25 mouse cellular contexts compared by ENCODE assay signal in the genomic region with DNA sequence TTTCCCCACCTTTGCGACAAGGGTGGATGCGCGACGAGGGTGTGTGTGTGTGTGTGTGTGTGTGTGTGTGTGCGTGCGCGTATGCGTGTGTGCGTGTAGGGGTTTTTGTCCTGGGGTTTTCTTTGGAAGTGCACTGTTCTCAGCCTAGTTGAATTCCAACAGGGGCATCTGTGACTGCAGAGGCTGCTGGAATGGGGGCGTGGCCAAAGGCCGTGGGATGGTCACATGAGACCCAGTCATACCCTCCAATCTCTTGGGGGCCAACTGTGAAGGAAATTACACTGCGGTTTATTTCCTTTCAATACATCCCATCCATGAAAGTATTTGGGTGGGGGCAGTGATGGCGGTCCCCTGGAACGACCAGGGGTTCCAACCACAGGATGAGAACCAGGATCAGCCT. TPM values are rescaled to one million over a fixed set of nuclear protein-coding genes. Genes with fewer than 3 reads are reported as not detected.
"Had no signal": no experiment of that assay in that cellular context is flagged by ENCODE, and none has a peak within 500 bp of the region (broad histone marks: within the 10 kb centered on the region; RNA-seq: fewer than 3 reads in every experiment).

No protein-coding gene starts in this region.

- H3K4me2 ChIP-seq: heart, embryonic 12.5 days; hindbrain, embryonic 12.5 days; hindbrain, embryonic 14.5 days; intestine, embryonic 15.5 days; limb, embryonic 12.5 days; liver, embryonic 11.5 days; liver, embryonic 13.5 days; liver, embryonic 15.5 days had no signal

- ATAC-seq: hindbrain, embryonic 16.5 days; inflammation-experienced regulatory T-cells, adult 6 months; intestine, embryonic 15.5 days; intestine, postnatal 0 days had no signal

- H3K9me3 ChIP-seq: heart, embryonic 10.5 days; heart, embryonic 12.5 days; hindbrain, embryonic 10.5 days; hindbrain, embryonic 12.5 days; intestine, embryonic 15.5 days; limb, embryonic 10.5 days; limb, embryonic 12.5 days; liver, embryonic 13.5 days; liver, embryonic 15.5 days had no signal

- H3K27me3 ChIP-seq: heart, embryonic 12.5 days; hindbrain, embryonic 12.5 days; intestine, embryonic 15.5 days; limb, embryonic 12.5 days; liver, embryonic 13.5 days had no signal

- H3K27ac ChIP-seq: gastrocnemius, adult 2 months; hindbrain, embryonic 10.5 days; hindbrain, embryonic 12.5 days; hindbrain, embryonic 14.5 days; intestine, embryonic 15.5 days; limb, embryonic 10.5 days; limb, embryonic 12.5 days; liver, embryonic 13.5 days; liver, embryonic 15.5 days had no signal

- DNase-seq: gastrocnemius, adult 2 months; gastrocnemius, postnatal 10 days; gastrocnemius, postnatal 25 days; heart, adult 18-20 months; heart, postnatal 10 days; heart, postnatal 4 days; kidney, adult 18-20 months; kidney, adult 8-10 months; kidney, postnatal 10 days; kidney, postnatal 25 days; liver; liver, embryonic 13.5 days had no signal

- H3K4me3 ChIP-seq: gastrocnemius, adult 2 months; heart, embryonic 10.5 days; heart, embryonic 12.5 days; hindbrain, embryonic 10.5 days; hindbrain, embryonic 12.5 days; intestine, embryonic 15.5 days; limb, embryonic 10.5 days; limb, embryonic 12.5 days; liver, embryonic 13.5 days; liver, embryonic 15.5 days had no signal

- H3K9ac ChIP-seq: heart, embryonic 12.5 days; hindbrain, embryonic 12.5 days; hindbrain, embryonic 14.5 days; intestine, embryonic 15.5 days; limb, embryonic 12.5 days; liver, embryonic 13.5 days; liver, embryonic 15.5 days had no signal

RNA-seq across cellular contexts. Expression of gene Bahcc1, which starts 57.5 kb away (rescaled TPM):
- polyA plus RNA-seq: inflammation-experienced regulatory T-cells, adult 6 months had no signal
